Mouse (Mus musculus): ENCODE measurements around the gene G3bp1.
A peak's percentile ranks its signal among the peaks of the same experiment; 100 is the strongest.

G3bp1 gene

DNA sequence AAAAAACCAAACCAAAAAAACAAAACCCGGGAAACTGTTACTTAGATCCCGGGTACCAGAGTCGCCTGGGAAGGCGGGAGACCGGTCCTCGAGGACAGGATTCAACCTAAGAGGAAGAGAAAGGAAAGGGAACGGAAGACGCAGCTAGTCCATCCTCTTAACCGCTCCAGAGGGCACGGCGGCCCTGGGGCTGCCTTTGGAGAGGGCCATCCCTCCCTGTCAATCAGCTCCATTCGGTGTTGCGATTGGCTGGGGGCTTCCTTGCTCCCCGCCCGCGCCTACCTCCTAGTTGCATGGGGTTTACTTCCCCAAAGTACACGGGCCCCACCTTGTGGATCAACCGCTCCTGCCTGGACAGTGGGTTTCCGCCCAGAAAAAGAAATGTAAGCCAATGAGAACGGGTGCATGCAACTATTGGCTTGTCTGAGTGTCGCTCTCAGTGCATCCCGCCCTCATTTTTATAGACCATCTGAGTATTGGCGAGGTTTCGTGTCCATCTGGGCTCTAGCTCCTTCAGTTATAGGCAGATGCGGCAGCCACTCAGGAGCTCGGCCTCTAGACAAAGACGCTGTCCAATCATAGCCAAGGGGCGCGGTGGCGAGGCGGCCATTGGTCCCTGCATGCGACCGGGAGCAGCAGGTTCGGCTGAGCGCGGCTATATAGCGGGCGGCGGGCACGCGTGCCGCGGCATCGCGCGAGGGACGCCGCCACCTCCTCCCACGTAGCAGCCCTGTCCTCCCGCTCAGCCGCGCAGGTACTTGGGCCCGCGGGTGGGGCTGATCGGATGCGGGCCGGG, at the start of gene G3bp1:
G3bp1 (plus strand) TSS at position 638 of the 796 bp plus-strand sequence.
- DNase-seq (ENCODE audit: low spot score in 2 of 2): peak; percentile 99 to 100

DNA sequence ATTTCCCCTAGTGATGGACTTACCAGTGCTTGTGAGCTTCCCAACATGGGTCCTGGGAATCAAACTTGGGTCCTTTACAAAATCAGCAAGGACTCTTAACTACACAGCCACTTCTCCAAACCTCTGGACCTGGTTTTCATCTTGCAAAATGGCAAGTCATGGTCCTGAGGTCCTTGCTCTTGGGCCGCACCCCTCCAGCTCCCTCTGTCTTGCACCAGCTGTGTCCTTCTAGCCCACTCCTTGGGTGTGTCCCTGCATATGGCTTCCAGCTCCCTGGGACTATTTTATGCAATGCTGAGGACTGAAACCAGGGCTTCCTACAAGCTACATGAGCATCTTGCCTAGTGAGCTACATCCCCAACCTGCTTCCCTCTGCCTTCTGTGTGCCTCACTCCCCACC, 46.5 kb upstream of the G3bp1 start, which contains the start of gene Sparc:
Sparc (minus strand) TSS at position 206 of the 400 bp plus-strand sequence.
- DNase-seq (ENCODE audit: low spot score in 2 of 2): no peak

DNA sequence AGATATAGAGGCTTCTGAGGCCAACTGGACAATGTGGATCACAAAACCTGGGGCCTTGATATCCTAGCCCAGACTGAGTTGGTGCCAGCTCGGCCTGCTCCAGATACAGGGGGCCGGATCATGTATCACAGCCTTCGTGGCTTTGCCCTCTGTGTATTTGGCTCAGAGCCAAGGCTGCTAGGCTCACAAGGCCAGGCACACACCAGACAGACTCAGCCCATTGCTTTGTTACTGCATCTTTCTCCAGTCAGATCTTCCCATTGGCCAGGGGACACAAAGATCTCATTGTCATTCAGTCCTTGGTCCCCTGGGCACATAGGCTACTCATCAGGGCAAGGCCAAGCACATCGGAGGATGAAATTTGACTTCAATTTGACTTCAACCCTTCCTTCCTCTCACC, 45.7 kb upstream of the G3bp1 start:
- DNase-seq (ENCODE audit: low spot score in 2 of 2): no peak

DNA sequence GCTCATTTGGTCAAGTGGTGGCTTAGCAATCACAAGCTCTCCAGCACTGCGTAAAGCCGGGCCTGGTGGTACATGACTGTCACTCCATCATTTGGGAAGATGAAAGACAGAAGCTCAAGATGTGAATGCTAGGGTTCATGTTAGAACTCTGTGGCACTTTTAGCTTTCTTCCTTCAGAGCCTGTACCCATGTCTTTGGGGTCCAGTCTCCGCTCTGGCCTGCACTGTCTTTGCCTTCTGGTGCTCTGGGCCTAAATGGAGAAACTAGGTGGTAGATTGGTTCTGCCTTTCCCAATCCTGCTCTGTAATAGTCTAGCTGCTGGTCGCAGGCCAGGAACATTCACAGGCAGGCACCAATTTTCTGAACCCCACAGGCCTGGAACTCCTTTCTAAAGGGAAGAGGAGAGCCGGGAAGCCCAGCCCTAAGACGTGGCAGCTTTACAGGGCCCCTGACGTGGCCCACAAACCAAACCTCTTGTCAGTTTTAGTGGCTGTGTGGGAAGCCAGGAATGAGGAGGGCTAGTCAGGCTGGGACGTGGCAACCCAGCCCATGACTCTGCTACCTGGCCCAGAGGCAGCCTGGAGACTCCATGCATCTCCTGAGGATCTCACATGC, 44.6 kb upstream of the G3bp1 start:
- peak in 1 of 2 experiments; percentile 54 for DNase-seq (ENCODE audit: low spot score in 2 of 2)

DNA sequence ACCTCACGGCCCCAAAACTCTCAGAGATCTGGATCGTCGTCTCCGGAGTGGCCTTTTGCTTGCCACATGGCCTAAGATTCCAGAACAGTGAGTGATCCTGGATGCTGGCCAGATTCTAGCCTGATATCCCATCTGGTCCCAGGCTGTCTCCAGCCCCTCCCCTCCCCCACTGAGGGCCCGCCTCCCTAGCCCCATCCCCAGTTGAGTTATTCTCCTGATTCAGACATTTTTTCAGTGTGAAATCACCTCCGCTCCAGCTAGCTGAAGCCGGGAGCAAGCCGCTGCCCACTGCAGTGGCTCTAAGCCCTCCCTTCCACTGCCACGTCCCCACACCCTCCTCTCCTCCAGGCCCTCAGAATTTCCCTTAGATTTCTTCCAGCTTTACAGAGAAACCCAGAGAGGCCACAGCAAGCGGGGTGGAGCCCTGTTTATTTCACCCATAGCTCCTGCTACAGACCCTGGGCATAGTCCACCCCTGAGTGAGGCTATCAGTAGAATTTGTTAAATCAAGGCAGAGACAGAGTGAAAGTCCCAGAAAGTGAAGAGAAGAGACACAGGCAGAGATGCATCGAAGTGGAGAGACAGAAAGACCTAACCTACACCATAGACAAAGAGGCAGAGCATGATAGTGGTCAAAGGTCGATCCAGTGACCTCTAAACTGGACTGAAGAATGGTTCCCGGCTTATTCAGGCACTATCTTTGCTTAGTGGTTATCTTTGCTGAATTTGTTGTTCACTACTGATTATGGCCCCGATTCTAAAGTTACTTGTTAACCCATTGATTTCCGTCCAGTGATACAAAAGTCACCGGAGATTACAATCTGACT, 41.1 kb upstream of the G3bp1 start:
- DNase-seq (ENCODE audit: low spot score in 2 of 2): peak; percentile 63 to 85

DNA sequence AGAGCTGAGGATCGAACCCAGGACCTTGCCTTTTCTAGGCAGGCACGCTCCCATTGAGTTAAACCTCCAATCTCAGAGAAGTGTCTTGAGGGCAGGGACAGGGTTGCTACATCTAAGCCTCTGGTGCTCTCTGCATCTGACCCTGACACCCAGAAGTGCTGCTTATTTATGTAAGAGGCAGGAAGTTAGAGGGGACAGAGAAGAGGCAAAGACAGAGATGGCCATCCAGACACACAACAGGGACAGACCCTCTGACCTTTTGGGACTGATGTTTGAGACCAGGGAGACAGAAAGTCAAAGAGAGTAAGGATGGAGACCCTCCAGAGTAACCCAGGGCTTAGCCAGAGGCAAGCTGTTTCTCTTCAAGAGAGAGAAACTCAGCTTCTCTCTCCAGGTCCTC, 39.5 kb upstream of the G3bp1 start:
- DNase-seq (ENCODE audit: low spot score in 2 of 2): no peak

DNA sequence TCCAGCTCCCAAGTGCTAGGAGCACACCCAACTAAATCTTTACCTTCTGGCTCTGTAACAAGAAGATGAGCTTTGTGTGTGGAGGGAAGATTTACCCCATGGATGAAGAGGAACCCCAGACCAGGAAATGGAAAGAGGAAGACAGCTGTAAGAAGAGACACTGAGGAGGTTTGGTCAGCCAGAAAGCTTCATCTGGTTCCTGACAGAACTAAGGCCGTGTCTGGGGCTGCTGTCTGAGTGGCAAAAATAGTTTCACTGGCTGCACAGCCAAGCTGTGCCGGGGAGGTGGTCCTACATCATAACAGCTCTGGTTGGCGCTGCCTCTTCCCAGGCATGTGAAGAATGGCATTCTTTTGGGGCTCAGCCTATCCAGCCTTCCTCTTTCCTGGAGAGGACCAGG, 36.5 kb upstream of the G3bp1 start:
- DNase-seq (ENCODE audit: low spot score in 2 of 2): no peak

DNA sequence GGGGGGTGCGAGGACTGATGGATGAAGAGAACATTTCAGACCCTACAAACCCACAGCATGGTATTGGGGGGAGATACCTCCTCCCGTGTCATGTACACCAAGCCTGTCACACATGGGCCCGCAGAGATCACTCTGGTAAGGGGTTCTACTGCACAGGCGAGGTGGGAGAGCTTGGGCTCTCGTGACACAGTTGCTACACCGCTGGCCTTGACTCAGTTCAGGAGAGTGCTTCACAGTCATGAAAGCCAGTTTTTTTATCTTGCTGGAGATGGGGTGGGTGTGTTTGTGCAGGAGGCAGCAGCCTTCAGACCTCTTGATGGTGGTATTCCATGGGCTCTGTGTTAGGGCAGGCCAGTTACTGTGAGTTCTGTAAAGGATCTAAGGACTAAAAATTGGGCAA, 33.4 kb upstream of the G3bp1 start:
- DNase-seq (ENCODE audit: low spot score in 2 of 2): no peak

DNA sequence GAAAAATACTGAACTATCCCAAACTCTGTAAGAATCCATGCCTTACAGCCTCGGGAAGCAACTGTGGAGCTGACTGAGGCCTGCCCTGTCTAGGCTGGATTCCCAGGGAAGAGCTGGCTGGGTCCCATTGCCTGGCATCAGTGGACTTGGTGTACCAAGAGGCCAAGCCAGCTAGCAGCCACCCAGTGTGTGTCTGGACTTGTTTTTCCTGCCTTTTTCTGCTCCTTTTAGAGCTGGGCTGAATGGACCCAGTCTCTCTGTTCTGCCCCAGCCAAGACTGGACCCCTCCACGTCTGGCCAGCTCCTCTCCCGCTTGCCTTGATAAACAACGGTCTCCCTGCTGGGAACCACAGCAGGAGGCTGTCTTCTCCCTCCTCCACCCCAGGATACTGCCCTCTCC, 31.5 kb upstream of the G3bp1 start:
- no peak for DNase-seq (ENCODE audit: low spot score in 2 of 2)

DNA sequence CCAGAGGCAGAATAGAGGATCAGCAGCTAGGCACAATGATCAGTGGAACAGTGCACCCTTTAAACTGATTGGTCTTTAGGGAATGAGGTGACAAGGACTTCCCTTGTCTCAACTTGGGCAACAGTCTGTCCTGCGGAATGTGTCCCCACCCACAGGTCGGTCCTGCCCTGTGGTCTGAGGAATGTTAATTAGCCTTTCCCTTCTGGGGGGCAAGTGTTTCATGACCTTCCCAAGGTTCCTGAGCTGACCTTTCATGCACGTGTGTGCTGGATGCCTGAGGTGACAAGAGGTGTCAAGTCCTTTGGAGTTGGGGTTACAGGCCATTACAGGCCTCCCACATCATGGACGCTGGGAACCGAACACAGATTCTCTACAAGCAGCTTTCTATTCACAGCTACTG, 29.8 kb upstream of the G3bp1 start:
- no peak for DNase-seq (ENCODE audit: low spot score in 2 of 2)

DNA sequence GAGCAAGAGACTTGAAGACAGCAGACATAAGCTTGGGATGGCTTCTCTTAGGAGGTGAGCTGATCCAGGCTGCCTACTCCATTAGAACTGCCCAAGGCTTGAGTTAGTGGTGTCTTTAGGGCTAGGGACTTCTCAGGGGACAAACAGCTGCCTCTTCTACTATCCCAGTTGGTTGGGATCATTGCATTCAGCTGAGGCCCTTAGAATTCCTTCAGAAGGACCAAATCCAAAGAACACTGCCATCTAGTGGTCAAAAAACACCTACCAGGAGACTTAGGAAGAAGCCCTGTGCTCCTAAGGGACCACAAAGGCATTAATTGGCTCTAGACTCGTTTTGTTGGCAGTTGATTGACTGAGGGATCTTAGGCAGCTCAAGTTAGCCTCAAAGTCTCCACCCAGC, 24.7 kb upstream of the G3bp1 start:
- DNase-seq (ENCODE audit: low spot score in 2 of 2): no peak

DNA sequence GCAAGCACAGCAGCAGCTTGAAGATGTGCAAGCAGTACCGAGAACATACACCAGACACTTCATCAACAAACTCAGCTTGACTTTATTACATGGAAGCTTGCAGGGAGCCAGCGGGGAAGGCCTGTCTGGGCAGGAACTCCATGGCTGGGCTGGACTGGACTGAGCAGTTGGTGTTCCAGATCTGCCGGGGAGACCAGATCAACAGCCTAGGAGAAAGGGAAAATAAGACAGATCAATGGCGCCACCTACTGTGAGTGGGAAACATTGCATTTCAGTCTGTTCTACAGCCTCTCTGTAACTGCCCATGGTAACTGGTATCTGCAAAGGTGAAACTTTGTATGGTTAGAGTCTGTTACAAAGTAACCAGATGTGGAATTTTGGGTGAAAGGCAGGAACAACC, 22.9 kb upstream of the G3bp1 start:
- DNase-seq (ENCODE audit: low spot score in 2 of 2): peak; percentile 87 to 89

DNA sequence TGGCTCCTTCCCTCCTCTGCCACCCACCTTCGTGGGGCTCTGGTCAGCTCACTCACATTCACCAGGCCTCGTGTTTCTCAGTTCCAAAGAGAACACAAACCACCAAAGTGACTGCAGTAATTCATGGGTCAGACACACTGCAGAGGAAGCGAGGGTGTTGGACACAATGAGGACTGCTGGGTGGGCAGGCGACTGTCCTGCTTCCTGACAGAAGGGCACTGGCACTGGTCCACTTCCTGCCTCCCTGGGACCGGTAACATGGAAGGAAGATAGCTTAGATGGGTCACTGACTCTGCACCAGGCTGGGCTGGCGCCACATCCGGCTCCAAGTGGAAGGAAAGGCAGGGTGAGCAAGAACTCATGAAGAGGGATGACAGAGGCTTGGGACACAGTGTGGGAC, 20.0 kb upstream of the G3bp1 start:
- DNase-seq (ENCODE audit: low spot score in 2 of 2): no peak

DNA sequence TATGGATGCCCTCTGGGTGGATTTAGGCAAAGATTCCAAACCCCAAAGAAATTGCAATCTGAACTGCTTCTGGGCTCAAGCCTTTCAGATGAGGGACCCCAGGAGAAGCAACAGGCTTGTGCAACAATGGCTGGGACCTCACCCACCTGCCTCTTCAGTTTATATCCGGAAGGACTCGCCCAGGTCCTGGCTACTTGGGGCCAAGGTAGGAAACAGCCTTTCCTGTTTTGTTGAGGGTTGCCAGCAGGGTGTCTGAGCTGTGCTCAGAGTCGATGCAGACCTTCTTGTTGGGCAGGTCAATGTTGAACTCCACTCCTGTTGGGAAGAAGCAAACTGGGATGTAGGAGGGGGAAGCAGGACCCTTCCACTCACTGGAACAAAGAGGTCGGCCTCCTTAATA, 19.2 kb upstream of the G3bp1 start:
- DNase-seq (ENCODE audit: low spot score in 2 of 2): no peak

DNA sequence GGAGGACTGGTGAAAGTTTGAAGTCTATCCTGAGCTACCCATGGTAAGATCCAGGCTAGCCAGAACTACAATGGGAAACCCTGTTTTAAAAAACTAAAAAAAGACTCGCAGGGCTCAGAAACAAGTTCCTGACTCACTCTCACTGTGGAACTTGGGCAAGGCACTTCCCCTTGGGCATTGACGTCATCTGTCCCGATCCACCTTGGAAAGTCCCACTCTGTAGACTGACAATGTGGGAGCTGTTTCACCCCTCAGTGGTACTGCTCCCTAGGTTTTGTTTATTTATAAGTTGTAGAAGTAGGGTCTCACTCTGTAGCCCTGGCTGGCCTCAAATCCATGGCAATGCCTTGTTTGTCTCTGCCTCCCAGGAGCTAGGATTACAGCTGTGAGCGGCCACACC, 15.8 kb upstream of the G3bp1 start:
- no peak for DNase-seq (ENCODE audit: low spot score in 2 of 2)

DNA sequence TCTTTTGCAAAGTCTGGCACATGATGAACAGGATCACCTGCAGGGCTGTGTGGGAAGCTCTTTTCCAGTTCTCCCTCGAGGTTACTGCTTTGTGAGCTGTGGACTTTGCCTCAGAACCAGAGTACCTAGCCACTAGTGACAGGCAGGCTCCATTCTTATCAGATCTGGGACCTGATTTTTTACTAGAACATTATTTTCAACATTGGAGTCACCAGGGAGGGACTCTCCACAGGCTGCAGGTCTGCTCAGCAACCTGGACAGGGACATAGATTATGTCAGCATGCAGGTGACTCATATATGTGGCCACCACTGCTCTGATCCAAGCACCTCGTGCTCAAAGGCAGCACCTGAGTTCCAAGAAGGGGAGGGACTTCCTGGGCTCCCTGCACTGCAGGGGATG, 14.3 kb upstream of the G3bp1 start:
- no peak for DNase-seq (ENCODE audit: low spot score in 2 of 2)

DNA sequence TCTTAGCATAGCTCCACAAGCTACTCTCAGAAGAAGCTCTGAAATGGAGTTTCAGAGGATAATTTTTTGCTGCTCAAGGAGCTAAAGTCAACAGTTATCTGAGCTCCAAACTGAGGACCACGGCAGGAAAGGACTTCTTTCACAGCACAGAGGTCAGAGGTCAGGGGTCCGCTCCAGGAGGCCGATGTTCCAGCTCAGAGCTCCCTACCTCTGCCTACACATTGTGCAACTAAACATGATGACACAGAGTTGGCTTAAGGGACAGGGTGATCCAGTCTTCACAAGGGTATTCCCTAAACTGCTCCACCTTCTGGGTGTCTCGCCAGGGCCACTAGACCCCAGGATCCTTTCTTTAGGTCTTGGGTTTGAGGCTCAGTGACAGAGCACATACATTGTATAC, 11.0 kb upstream of the G3bp1 start:
- no peak for DNase-seq (ENCODE audit: low spot score in 2 of 2)

DNA sequence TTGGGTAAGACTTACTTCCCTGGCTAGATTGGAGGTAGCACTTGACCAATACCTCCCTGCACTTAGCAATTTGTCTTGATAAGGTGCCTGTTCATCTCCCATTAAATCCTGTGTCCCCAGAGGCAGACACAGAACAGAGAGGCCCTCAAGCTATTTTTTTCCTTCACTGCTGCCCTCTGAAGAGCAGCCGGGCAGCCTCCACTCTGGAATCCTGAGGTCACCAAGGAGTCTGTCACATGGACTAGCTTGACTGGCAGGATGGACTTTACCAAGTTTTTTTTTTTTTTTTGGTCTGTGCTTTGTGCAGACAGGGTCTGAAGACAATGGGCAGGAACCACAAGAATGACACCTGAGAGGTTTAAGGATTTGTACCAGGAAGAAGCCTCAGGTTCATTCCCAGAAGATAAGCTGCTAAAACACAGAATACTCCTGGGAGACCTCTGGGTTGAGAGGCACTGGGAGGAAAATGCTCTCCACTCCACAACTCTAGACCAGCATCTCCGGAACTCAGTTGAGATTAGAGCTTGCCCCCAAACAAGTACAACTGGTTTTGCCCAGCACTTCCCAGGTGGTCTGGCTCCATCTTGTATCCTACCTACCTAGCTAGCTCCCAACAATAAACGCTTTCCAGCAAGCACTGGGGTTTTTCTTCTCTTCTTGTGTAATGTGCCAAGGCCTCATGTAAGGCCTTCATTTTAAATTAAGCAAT, 9.5 kb upstream of the G3bp1 start:
- DNase-seq (ENCODE audit: low spot score in 2 of 2): no peak

DNA sequence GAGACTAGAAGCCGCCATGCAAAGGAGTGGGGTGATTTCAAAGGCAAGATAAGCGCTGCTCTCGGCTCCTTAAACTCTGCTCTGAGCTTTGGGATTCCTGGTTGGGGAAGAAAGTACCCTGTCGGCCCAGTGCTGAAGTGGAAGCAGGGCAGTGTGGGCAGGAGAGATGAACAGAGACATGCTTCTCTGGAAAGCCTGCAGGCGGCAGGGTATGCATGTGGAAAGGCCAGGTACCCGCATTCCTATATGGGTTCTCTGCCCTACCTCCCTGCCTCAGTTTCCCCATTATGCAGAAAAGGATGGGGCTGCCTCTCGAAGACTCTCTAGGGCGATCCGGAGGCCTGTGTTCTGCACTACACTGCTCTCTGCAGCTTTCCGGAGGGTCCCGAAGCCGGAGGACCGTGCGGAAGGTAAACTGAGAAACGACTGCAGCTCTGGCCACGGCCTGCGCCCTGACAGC, 8.9 kb upstream of the G3bp1 start:
- DNase-seq (ENCODE audit: low spot score in 2 of 2): no peak

DNA sequence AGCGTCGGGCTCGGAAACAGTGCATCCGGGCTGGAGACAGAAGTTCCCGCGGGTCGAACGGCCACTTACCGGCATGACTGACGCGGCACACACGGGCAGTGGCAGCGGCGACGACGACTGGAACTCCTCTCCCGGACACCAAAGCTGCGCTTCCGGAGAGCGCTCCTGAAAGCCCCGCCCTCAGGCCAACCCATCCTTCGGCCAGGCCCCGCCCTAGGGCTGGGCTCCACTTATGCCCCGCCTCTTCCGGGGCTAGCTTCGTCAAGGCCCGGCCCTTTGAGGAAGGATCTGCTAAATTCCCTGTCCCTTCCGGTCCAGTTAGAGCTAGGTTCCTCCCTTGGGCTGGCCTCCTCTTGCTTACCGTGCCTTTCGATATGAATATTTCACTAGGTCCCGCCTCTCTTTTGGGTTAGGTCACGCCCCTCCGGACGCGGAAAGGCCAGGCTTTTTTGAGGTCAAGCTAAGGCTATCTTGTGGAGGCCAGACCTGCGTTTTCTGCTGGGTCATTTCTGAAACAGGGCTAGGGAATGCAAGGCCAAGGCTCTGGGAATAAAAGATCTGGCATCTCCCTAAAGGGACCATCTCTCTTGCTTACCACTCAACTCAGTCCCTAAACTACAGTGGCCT, 8.4 kb upstream of the G3bp1 start, which contains the start of gene Atox1:
Atox1 (minus strand) TSS at position 221 of the 627 bp plus-strand sequence.
- DNase-seq (ENCODE audit: low spot score in 2 of 2): peak; percentile 93 to 95

DNA sequence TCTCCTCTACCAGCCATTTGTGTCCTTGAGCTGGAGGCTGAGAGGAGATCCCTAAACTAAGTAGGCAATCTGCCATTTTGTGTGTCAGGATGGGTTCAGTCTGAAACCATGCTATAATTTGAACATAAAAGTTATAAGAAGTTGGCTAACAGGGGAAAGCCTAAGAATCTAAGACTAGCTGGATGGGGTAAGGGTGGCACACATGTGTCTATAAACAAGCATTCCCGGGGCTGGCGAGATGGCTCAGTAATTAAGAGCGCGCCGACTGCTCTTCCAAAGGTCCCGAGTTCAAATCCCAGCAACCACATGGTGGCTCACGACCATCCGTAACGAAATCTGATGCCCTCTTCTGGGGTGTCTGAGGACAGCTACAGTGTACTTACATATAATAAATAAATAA, 7.3 kb upstream of the G3bp1 start:
- no peak for DNase-seq (ENCODE audit: low spot score in 2 of 2)
